Mouse (Mus musculus) heart, embryonic 13.5 days (tissue): ENCODE results near the gene 1500011B03Rik. TPM values are rescaled to one million over a fixed set of nuclear protein-coding genes. Genes with fewer than 3 reads are reported as not detected.

Experiments used
- ATAC-seq: fragments of 200-750 bp; cut with Nextera tagmentation; 2 replicates; pipeline ENCODE4 v1.8.0; 2017; ENCODE audit warnings: moderate TSS enrichment; ENCODE audit not compliant: insufficient number of reproducible peaks, low FRiP score, low TSS enrichment; ENCODE audit errors: extremely low read depth
- H3K27ac ChIP-seq: fragments of 300-500 bp; sonication (generic); replicated peaks from 2 replicates; pipeline ENCODE4 v1.5.1; 2015; ENCODE audit warnings: moderate library complexity, mild to moderate bottlenecking, inconsistent platforms
- H3K27me3 ChIP-seq: fragments of 300-500 bp; sonication (generic); replicated peaks from 2 replicates; pipeline ENCODE4 v1.6.1; 2015; ENCODE audit warnings: mild to moderate bottlenecking, inconsistent platforms
- H3K36me3 ChIP-seq: fragments of 300-500 bp; sonication (generic); 2 replicates; pipeline ENCODE4 v1.6.1; 2015; ENCODE audit warnings: mild to moderate bottlenecking, inconsistent platforms
- H3K4me1 ChIP-seq: fragments of 300-500 bp; sonication (generic); 2 replicates; pipeline ENCODE4 v1.6.1; 2015; ENCODE audit warnings: inconsistent platforms
- H3K4me2 ChIP-seq: fragments of 300-500 bp; sonication (generic); 2 replicates; pipeline ENCODE4 v1.6.1; 2015; ENCODE audit warnings: inconsistent platforms, mild to moderate bottlenecking, moderate library complexity
- H3K4me3 ChIP-seq: fragments of 300-500 bp; sonication (generic); 2 replicates; pipeline ENCODE4 v1.5.1; 2015; ENCODE audit warnings: moderate library complexity, mild to moderate bottlenecking, inconsistent platforms
- H3K9ac ChIP-seq: fragments of 300-500 bp; sonication (generic); 2 replicates; pipeline ENCODE4 v1.6.1; 2015; ENCODE audit warnings: inconsistent platforms, mild to moderate bottlenecking, moderate library complexity
- H3K9me3 ChIP-seq: fragments of 300-500 bp; sonication (generic); 2 replicates; pipeline ENCODE4 v1.6.1; 2016; ENCODE audit warnings: inconsistent platforms
- WGBS: fragments of 180-500 bp; shearing (Covaris S2); methylation state at CpG from one replicate; pipeline ENCODE4 v1.1.7; 2015; ENCODE audit warnings: mixed read lengths; 5-methylcytosine and 5-hydroxymethylcytosine counted together
- polyA plus RNA-seq: library from polyadenylated mRNA; unstranded; fragments of >200 nt; fragmentation: Nextera tagmentation; extraction: Ambion mirVana; gene quantifications from 2 replicates; pipeline ENCODE4 v1.2.1, GENCODE M21; 2015

1500011B03Rik gene
- polyA plus RNA-seq, 1 experiment from 2014 or later: 53.8 TPM

GRCm38 (mm10) chr5:114808385-114808784 lies 14.9 kb downstream of the 1500011B03Rik start:
- Histone ChIP-seq H3K27me3 (no peaks in the 10 kb centered on the region), H3K4me3 (no peak overlapping the region), H3K4me2 (no peak overlapping the region), H3K4me1 (peaks cover 48% of the 10 kb centered on the region), H3K9ac (no peak overlapping the region), H3K27ac (0 out of 2 replicates have a peak overlapping the region, but pooled peaks have one; percentile 5), H3K36me3 (peaks cover 50% of the 10 kb centered on the region), H3K9me3 (no peaks in the 10 kb centered on the region)
- WGBS: 71% methylated on average over 8 of the region's 8 CpGs
- no peak for ATAC-seq

- Histone ChIP-seq H3K9me3 (no peaks in the 10 kb centered on the region), H3K9ac (no peak overlapping the region), H3K4me3 (no peak overlapping the region), H3K4me1 (peaks cover 47% of the 10 kb centered on the region), H3K4me2 (peak overlapping the region; percentile 56), H3K36me3 (peaks cover 54% of the 10 kb centered on the region), H3K27me3 (no peaks in the 10 kb centered on the region), H3K27ac (peak overlapping the region; percentile 91)
- 63% methylated on average over 6 of the region's 6 CpGs for WGBS
- no peak for ATAC-seq
These were observed 15.4 kb downstream of the 1500011B03Rik start for GRCm38 (mm10) chr5:114807893-114808292.

GRCm38 (mm10) chr5:114807468-114807867 lies 15.8 kb downstream of the 1500011B03Rik start:
- WGBS: 11% methylated on average over 8 of the region's 8 CpGs

GRCm38 (mm10) chr5:114807063-114807462 lies 16.2 kb downstream of the 1500011B03Rik start:
- no peak for ATAC-seq
- Histone ChIP-seq H3K4me3 (0 out of 2 replicates have a peak overlapping the region, but pooled peaks have one; percentile 3), H3K27ac (peak overlapping the region; percentile 91)

More at GRCm38 (mm10) chr5:114807468-114807867, 15.8 kb downstream of the 1500011B03Rik start:
- H3K4me1 ChIP-seq: peaks cover 42% of the 10 kb centered on the region
- H3K27ac ChIP-seq: peak overlapping the region; percentile 91
- peak overlapping the region; percentile 56 for H3K4me2 ChIP-seq
- H3K27me3 ChIP-seq: no peaks in the 10 kb centered on the region
- H3K9ac ChIP-seq: peak overlapping the region; percentile 62
- H3K36me3 ChIP-seq: peaks cover 56% of the 10 kb centered on the region
- H3K9me3 ChIP-seq: no peaks in the 10 kb centered on the region
- 0 out of 2 replicates have a peak overlapping the region, but pooled peaks have one; percentile 3 for H3K4me3 ChIP-seq
- ATAC-seq: no peak

GRCm38 (mm10) chr5:114806636-114807035 lies 16.6 kb downstream of the 1500011B03Rik start:
- Histone ChIP-seq H3K27ac (peak overlapping the region; percentile 91), H3K4me1 (peaks cover 42% of the 10 kb centered on the region), H3K9me3 (no peaks in the 10 kb centered on the region), H3K9ac (peak overlapping the region; percentile 62), H3K36me3 (peaks cover 64% of the 10 kb centered on the region), H3K4me3 (no peak overlapping the region), H3K27me3 (no peaks in the 10 kb centered on the region), H3K4me2 (peak overlapping the region; percentile 56)
- ATAC-seq: no peak
- WGBS: 71% methylated on average over 8 of the region's 8 CpGs

More at GRCm38 (mm10) chr5:114807063-114807462, 16.2 kb downstream of the 1500011B03Rik start:
- Histone ChIP-seq H3K9ac (peak overlapping the region; percentile 62), H3K36me3 (peaks cover 60% of the 10 kb centered on the region), H3K4me2 (peak overlapping the region; percentile 56), H3K27me3 (no peaks in the 10 kb centered on the region), H3K9me3 (no peaks in the 10 kb centered on the region), H3K4me1 (peaks cover 42% of the 10 kb centered on the region)
- 15% methylated on average over 9 of the region's 9 CpGs for WGBS

GRCm38 (mm10) chr5:114805436-114806350 lies 17.6 kb downstream of the 1500011B03Rik start:
- 61% methylated on average over 15 of the region's 15 CpGs for WGBS
- Histone ChIP-seq H3K36me3 (peaks cover 71% of the 10 kb centered on the region), H3K4me2 (peak overlapping the region; percentile 31)

GRCm38 (mm10) chr5:114804958-114805357 lies 18.3 kb downstream of the 1500011B03Rik start:
- Histone ChIP-seq H3K27me3 (no peaks in the 10 kb centered on the region), H3K9me3 (no peaks in the 10 kb centered on the region), H3K4me3 (no peak overlapping the region), H3K9ac (no peak overlapping the region), H3K27ac (peak overlapping the region; percentile 45; the same call in 1 of the 2 replicates), H3K36me3 (peaks cover 78% of the 10 kb centered on the region), H3K4me2 (no peak overlapping the region), H3K4me1 (peaks cover 42% of the 10 kb centered on the region)
- ATAC-seq: no peak
- 46% methylated on average over 3 of the region's 3 CpGs for WGBS

More at GRCm38 (mm10) chr5:114805436-114806350, 17.6 kb downstream of the 1500011B03Rik start:
- peak overlapping the region; percentile 91 for H3K27ac ChIP-seq
- ATAC-seq: no peak
- no peak overlapping the region for H3K4me3 ChIP-seq
- H3K4me1 ChIP-seq: peaks cover 42% of the 10 kb centered on the region
- no peaks in the 10 kb centered on the region for H3K9me3 ChIP-seq
- no peaks in the 10 kb centered on the region for H3K27me3 ChIP-seq
- H3K9ac ChIP-seq: peak overlapping the region; percentile 62

- H3K36me3 ChIP-seq: peaks cover 79% of the 10 kb centered on the region
- ATAC-seq: no peak
- H3K9ac ChIP-seq: no peak overlapping the region
- peaks cover 37% of the 10 kb centered on the region for H3K4me1 ChIP-seq
- H3K27ac ChIP-seq: no peak overlapping the region
- 91% methylated on average over 13 of the region's 13 CpGs for WGBS
- no peaks in the 10 kb centered on the region for H3K27me3 ChIP-seq
- H3K9me3 ChIP-seq: no peaks in the 10 kb centered on the region
- H3K4me2 ChIP-seq: no peak overlapping the region
- no peak overlapping the region for H3K4me3 ChIP-seq
These were observed 18.9 kb downstream of the 1500011B03Rik start for GRCm38 (mm10) chr5:114804335-114804734.

GRCm38 (mm10) chr5:114803231-114803630 lies 20.0 kb downstream of the 1500011B03Rik start:
- 83% methylated on average over 13 of the region's 13 CpGs for WGBS
- Histone ChIP-seq H3K9ac (no peak overlapping the region), H3K27me3 (no peaks in the 10 kb centered on the region), H3K4me2 (no peak overlapping the region), H3K9me3 (no peaks in the 10 kb centered on the region), H3K4me1 (peaks cover 32% of the 10 kb centered on the region), H3K27ac (no peak overlapping the region), H3K36me3 (peaks cover 81% of the 10 kb centered on the region), H3K4me3 (no peak overlapping the region)
- no peak for ATAC-seq

- Histone ChIP-seq H3K4me3 (no peak overlapping the region), H3K9me3 (no peaks in the 10 kb centered on the region), H3K27ac (no peak overlapping the region), H3K4me2 (no peak overlapping the region), H3K36me3 (peaks cover 90% of the 10 kb centered on the region), H3K4me1 (peaks cover 22% of the 10 kb centered on the region), H3K9ac (no peak overlapping the region), H3K27me3 (no peaks in the 10 kb centered on the region)
- WGBS: 92% methylated on average over 6 of the region's 6 CpGs
- ATAC-seq: no peak
These were observed 21.4 kb downstream of the 1500011B03Rik start for GRCm38 (mm10) chr5:114801841-114802240.

- Histone ChIP-seq H3K27ac (no peak overlapping the region), H3K36me3 (peaks cover 88% of the 10 kb centered on the region), H3K4me2 (no peak overlapping the region), H3K27me3 (no peaks in the 10 kb centered on the region), H3K4me3 (no peak overlapping the region), H3K9ac (no peak overlapping the region), H3K9me3 (no peaks in the 10 kb centered on the region), H3K4me1 (peaks cover 21% of the 10 kb centered on the region)
- ATAC-seq: no peak
- WGBS: 27% methylated on average over 8 of the region's 8 CpGs
These were observed 22.2 kb downstream of the 1500011B03Rik start for GRCm38 (mm10) chr5:114801049-114801448.
